Mouse (Mus musculus): Measurements from ENCODE around the gene Prdm16. TPM values are rescaled to one million over a fixed set of nuclear protein-coding genes. Genes with fewer than 3 reads are reported as not detected.

The Prdm16 gene
- polyA plus RNA-seq, 1 experiment from 2014 or later = 23.2 TPM

GRCm38 (mm10) chr4:154523898-154524297, 112.8 kb downstream of the Prdm16 start:
- no peak overlapping the region for H3K9ac ChIP-seq (ENCODE audit: low read length)
- no peak for ATAC-seq (ENCODE audit: insufficient read depth, low FRiP score)
- no peak overlapping the region for H3K4me3 ChIP-seq (replicated peaks; ENCODE audit: low read length)
- H3K27ac ChIP-seq (ENCODE audit: low read length) = no peak overlapping the region
- no peaks in the 10 kb centered on the region for H3K9me3 ChIP-seq (replicated peaks; ENCODE audit: control insufficient read depth, low read length)
- peaks cover 8% of the 10 kb centered on the region; the same call in 1 of the 2 replicates for H3K4me1 ChIP-seq (ENCODE audit: control insufficient read depth, insufficient read depth, low read length)
- no peak overlapping the region for H3K4me2 ChIP-seq (ENCODE audit: low read depth, low read length)
- WGBS = 53% methylated on average over 17 of the region's 17 CpGs
- no peaks in the 10 kb centered on the region for H3K27me3 ChIP-seq (ENCODE audit: control insufficient read depth, insufficient read depth, low read length)
- no peaks in the 10 kb centered on the region for H3K36me3 ChIP-seq (ENCODE audit: control insufficient read depth, insufficient read depth, low read length)

GRCm38 (mm10) chr4:154521881-154522676, 114.6 kb downstream of the Prdm16 start:
- H3K9ac ChIP-seq (ENCODE audit: low read length) = no peak overlapping the region
- H3K4me3 ChIP-seq (replicated peaks; ENCODE audit: low read length) = no peak overlapping the region
- ATAC-seq (ENCODE audit: insufficient read depth, low FRiP score) = no peak
- H3K4me2 ChIP-seq (ENCODE audit: low read depth, low read length) = no peak overlapping the region
- H3K27me3 ChIP-seq (ENCODE audit: control insufficient read depth, insufficient read depth, low read length) = no peaks in the 10 kb centered on the region
- no peaks in the 10 kb centered on the region for H3K36me3 ChIP-seq (ENCODE audit: control insufficient read depth, insufficient read depth, low read length)
- H3K9me3 ChIP-seq (replicated peaks; ENCODE audit: control insufficient read depth, low read length) = no peaks in the 10 kb centered on the region
- no peak overlapping the region for H3K27ac ChIP-seq (ENCODE audit: low read length)
- 78% methylated on average over 7 of the region's 7 CpGs for WGBS
- H3K4me1 ChIP-seq (ENCODE audit: control insufficient read depth, insufficient read depth, low read length) = 0 out of 2 replicates have a peak, but pooled peaks cover 1% of the 10 kb centered on the region

- Histone ChIP-seq H3K36me3 (ENCODE audit: control insufficient read depth, insufficient read depth, low read length) (no peaks in the 10 kb centered on the region), H3K27me3 (ENCODE audit: control insufficient read depth, insufficient read depth, low read length) (no peaks in the 10 kb centered on the region), H3K9me3 (replicated peaks; ENCODE audit: control insufficient read depth, low read length) (no peaks in the 10 kb centered on the region), H3K27ac (ENCODE audit: low read length) (no peak overlapping the region), H3K9ac (ENCODE audit: low read length) (no peak overlapping the region), H3K4me1 (ENCODE audit: control insufficient read depth, insufficient read depth, low read length) (peaks cover 5% of the 10 kb centered on the region; the same call in 1 of the 2 replicates), H3K4me2 (ENCODE audit: low read depth, low read length) (no peak overlapping the region), H3K4me3 (replicated peaks; ENCODE audit: low read length) (no peak overlapping the region)
- no peak for ATAC-seq (ENCODE audit: insufficient read depth, low FRiP score)
- 68% methylated on average over 16 of the region's 16 CpGs for WGBS
Measured at GRCm38 (mm10) chr4:154519470-154520037, 117.1 kb downstream of the Prdm16 start.

- no peak overlapping the region for H3K27ac ChIP-seq (ENCODE audit: low read length)
- H3K9me3 ChIP-seq (replicated peaks; ENCODE audit: control insufficient read depth, low read length) = no peaks in the 10 kb centered on the region
- 83% methylated on average over 7 of the region's 7 CpGs for WGBS
- peaks cover 8% of the 10 kb centered on the region for H3K4me1 ChIP-seq (ENCODE audit: control insufficient read depth, insufficient read depth, low read length)
- H3K9ac ChIP-seq (ENCODE audit: low read length) = no peak overlapping the region
- H3K36me3 ChIP-seq (ENCODE audit: control insufficient read depth, insufficient read depth, low read length) = no peaks in the 10 kb centered on the region
- no peak overlapping the region for H3K4me3 ChIP-seq (replicated peaks; ENCODE audit: low read length)
- ATAC-seq (ENCODE audit: insufficient read depth, low FRiP score) = no peak
- no peak overlapping the region for H3K4me2 ChIP-seq (ENCODE audit: low read depth, low read length)
- no peaks in the 10 kb centered on the region for H3K27me3 ChIP-seq (ENCODE audit: control insufficient read depth, insufficient read depth, low read length)
Measured at GRCm38 (mm10) chr4:154517991-154518390, 118.7 kb downstream of the Prdm16 start.

- H3K9ac ChIP-seq (ENCODE audit: low read length) = no peak overlapping the region
- no peaks in the 10 kb centered on the region for H3K9me3 ChIP-seq (replicated peaks; ENCODE audit: control insufficient read depth, low read length)
- no peaks in the 10 kb centered on the region for H3K36me3 ChIP-seq (ENCODE audit: control insufficient read depth, insufficient read depth, low read length)
- H3K27ac ChIP-seq (ENCODE audit: low read length) = peak overlapping the region; percentile 33; the same call in 1 of the 2 replicates
- H3K4me1 ChIP-seq (ENCODE audit: control insufficient read depth, insufficient read depth, low read length) = peaks cover 11% of the 10 kb centered on the region
- no peak overlapping the region for H3K4me3 ChIP-seq (replicated peaks; ENCODE audit: low read length)
- no peak overlapping the region for H3K4me2 ChIP-seq (ENCODE audit: low read depth, low read length)
- ATAC-seq (ENCODE audit: insufficient read depth, low FRiP score) = no peak
- 36% methylated on average over 8 of the region's 8 CpGs for WGBS
- no peaks in the 10 kb centered on the region for H3K27me3 ChIP-seq (ENCODE audit: control insufficient read depth, insufficient read depth, low read length)
Measured at GRCm38 (mm10) chr4:154516470-154516869, 120.2 kb downstream of the Prdm16 start.

GRCm38 (mm10) chr4:154513664-154514063, 123.0 kb downstream of the Prdm16 start:
- H3K4me2 ChIP-seq (ENCODE audit: low read depth, low read length) = no peak overlapping the region
- ATAC-seq (ENCODE audit: insufficient read depth, low FRiP score) = no peak
- no peaks in the 10 kb centered on the region for H3K27me3 ChIP-seq (ENCODE audit: control insufficient read depth, insufficient read depth, low read length)
- H3K4me1 ChIP-seq (ENCODE audit: control insufficient read depth, insufficient read depth, low read length) = peaks cover 22% of the 10 kb centered on the region
- H3K9me3 ChIP-seq (replicated peaks; ENCODE audit: control insufficient read depth, low read length) = no peaks in the 10 kb centered on the region
- 53% methylated on average over 2 of the region's 2 CpGs for WGBS
- H3K4me3 ChIP-seq (replicated peaks; ENCODE audit: low read length) = no peak overlapping the region
- H3K27ac ChIP-seq (ENCODE audit: low read length) = peak overlapping the region; percentile 14; the same call in 1 of the 2 replicates
- no peak overlapping the region for H3K9ac ChIP-seq (ENCODE audit: low read length)
- no peaks in the 10 kb centered on the region for H3K36me3 ChIP-seq (ENCODE audit: control insufficient read depth, insufficient read depth, low read length)

GRCm38 (mm10) chr4:154512518-154513090, 124.1 kb downstream of the Prdm16 start:
- WGBS = 55% methylated on average over 15 of the region's 15 CpGs

GRCm38 (mm10) chr4:154511767-154512166, 124.9 kb downstream of the Prdm16 start:
- Histone ChIP-seq H3K4me1 (ENCODE audit: control insufficient read depth, insufficient read depth, low read length) (peaks cover 33% of the 10 kb centered on the region), H3K9ac (ENCODE audit: low read length) (no peak overlapping the region), H3K9me3 (replicated peaks; ENCODE audit: control insufficient read depth, low read length) (no peaks in the 10 kb centered on the region), H3K4me3 (replicated peaks; ENCODE audit: low read length) (no peak overlapping the region), H3K4me2 (ENCODE audit: low read depth, low read length) (no peak overlapping the region), H3K27ac (ENCODE audit: low read length) (peak overlapping the region; percentile 64), H3K36me3 (ENCODE audit: control insufficient read depth, insufficient read depth, low read length) (no peaks in the 10 kb centered on the region), H3K27me3 (ENCODE audit: control insufficient read depth, insufficient read depth, low read length) (no peaks in the 10 kb centered on the region)
- 47% methylated on average over 4 of the region's 4 CpGs for WGBS
- 0 out of 2 replicates have a peak, but pooled peaks have one; percentile 41 for ATAC-seq (ENCODE audit: insufficient read depth, low FRiP score)

More at GRCm38 (mm10) chr4:154512518-154513090, 124.1 kb downstream of the Prdm16 start:
- Histone ChIP-seq H3K4me1 (ENCODE audit: control insufficient read depth, insufficient read depth, low read length) (peaks cover 26% of the 10 kb centered on the region), H3K36me3 (ENCODE audit: control insufficient read depth, insufficient read depth, low read length) (no peaks in the 10 kb centered on the region), H3K27me3 (ENCODE audit: control insufficient read depth, insufficient read depth, low read length) (no peaks in the 10 kb centered on the region), H3K27ac (ENCODE audit: low read length) (peak overlapping the region; percentile 69), H3K4me2 (ENCODE audit: low read depth, low read length) (no peak overlapping the region), H3K9ac (ENCODE audit: low read length) (peak overlapping the region; percentile 24; the same call in 1 of the 2 replicates), H3K9me3 (replicated peaks; ENCODE audit: control insufficient read depth, low read length) (no peaks in the 10 kb centered on the region), H3K4me3 (replicated peaks; ENCODE audit: low read length) (no peak overlapping the region)
- no peak for ATAC-seq (ENCODE audit: insufficient read depth, low FRiP score)
